Mouse (Mus musculus): ENCODE results near the gene Cbln3. TPM values are rescaled to one million over a fixed set of nuclear protein-coding genes. Genes with fewer than 3 reads are reported as not detected.

Cbln3 gene
- total RNA-seq (2021) = under 1 TPM; 0.39 to 0.76 TPM
- long read RNA-seq, experiment 1, partial matches to known transcripts = 0 of 1 reads
- long read RNA-seq, experiment 1, other reads (novel, unspliced or antisense) = 1 of 1 reads
- long read RNA-seq, experiment 2, partial matches to known transcripts = 0 of 1 reads
- long read RNA-seq, experiment 2, other reads (novel, unspliced or antisense) = 1 of 1 reads

DNA sequence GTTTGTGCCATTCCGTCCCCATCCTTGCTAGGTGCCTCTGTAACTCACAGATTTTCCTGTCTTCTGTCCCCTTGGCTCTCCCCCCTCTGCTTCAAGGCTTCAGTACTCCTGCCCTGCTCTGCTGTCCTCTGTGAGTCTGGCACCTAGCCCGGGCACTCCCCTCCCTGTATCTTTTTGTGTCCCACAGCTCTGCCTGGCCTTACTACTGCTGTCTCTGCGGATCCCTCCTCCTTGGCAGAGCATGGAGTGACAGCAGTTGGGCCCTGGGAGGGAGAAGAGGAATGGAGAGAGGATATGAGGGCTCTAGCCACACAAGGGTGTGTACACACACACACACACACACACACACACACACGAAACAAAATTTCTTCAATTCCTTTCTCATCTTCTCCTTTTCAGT, at the start of gene Cbln3:
Gene Cbln3 (minus strand): TSS at position 227 of the 400 bp plus-strand sequence.
- DNase-seq (ENCODE audit: low spot score in 2 of 2) = peak in 1 of 2 experiments; percentile 64

DNA sequence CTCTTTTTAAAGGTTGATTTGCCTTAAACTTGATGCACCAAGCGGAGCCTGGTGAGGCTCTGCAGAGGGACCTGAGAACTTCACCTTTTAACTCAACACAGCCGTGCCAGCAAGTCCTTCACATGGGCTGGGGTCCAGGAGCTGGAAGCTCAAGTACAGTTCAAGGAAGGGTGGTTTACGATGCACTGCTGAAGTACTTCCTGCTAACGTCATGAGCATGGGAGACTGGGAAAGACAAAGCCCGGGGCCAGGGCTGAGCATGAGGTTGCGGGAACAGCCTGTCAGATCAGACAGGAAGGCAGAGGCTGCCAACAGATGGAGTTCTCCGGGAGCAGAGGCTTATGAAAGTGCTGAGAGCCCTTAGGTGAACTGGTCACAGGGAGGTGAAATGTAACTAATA, 49.4 kb upstream of the Cbln3 start:
- no peak for DNase-seq (ENCODE audit: low spot score in 2 of 2)

DNA sequence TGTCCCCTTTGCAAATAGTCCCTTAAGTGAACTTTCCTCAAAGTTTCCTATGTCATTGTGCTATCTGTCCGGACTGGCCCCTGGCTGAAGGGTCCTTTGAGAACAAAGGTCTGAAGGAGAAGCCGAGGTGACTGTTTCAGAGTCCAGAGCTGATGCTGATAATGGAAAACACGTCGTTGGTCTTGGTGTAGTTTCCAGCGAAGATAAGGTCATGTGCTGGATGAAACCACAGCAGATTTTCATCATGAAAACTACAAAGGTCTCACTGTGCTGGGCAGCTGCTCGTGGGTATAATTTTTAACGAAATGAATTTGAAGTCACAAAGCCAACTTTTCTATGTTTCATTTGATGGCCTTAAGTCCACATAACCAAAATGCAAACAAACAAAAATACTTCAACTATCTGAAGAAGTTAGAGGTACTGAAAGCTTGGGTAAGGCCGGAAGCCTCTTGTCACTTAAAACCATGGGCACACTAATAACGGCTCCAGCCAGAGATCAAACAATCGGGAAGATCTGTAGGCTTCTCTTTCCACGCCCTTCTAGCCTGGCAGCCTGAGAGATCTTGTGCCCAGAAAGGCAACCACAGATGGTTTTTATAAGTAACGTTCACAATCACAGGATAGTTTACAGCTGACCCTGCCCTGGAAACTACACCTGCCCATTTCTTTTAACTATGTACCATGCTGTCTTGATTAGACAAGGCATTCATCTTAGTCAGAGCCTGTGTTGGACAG, 45.2 kb upstream of the Cbln3 start:
- no peak for DNase-seq (ENCODE audit: low spot score in 2 of 2)

DNA sequence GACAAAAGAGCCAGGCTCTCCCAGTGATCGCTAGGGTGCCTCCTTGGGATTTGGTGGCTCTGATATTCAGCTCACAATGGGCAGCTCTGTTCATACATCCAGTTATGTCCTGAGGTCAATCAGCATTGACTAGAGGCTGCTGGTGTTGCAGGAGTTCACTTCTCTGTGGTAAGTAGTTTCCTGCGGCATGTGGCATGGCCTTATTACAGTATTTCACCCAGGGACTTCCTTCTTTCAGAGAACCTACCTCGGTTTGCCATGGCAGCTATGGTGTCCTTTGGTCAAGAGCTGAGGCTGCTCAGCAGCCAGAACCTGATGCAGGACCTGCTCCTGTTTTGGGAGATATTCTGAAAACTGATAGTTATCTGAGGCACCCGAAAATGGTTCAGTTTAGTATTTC, 42.7 kb upstream of the Cbln3 start:
- no peak for DNase-seq (ENCODE audit: low spot score in 2 of 2)

DNA sequence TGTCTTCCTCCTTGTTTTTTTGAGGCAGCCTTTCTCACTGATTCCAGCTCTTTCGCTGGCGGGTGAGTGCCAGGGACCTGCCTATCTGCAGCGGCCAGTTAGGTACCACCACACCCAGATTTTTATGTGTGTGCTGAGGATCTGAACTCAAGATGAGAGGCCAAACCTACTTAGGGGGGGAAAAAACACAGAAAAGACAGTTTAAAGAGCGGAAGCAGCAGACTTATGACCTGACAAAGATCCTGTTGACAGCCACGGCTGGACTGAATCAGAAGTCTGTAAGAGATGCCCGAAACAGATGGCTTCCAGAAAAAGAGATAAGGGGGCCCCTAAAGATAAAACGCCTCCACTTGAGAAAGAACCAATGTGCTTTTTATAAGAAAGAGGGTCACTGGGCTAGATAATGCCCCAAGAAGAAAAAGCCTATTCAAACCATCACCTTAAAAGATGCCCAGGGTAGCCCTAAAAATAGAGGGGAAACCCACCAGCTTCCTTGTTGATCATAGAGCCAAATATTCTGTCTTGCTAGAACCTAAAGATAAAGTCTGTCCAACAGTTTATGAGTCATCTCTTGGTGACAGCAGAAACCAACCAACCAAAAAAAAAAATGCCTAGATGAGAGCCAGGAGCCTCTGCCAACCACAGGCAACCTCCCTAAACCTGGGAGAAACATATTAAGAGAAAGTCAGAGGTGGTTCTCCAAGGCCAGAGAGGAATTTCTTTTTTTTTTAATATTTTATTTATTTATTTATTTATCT, 38.5 kb upstream of the Cbln3 start:
- DNase-seq (ENCODE audit: low spot score in 2 of 2) = no peak

DNA sequence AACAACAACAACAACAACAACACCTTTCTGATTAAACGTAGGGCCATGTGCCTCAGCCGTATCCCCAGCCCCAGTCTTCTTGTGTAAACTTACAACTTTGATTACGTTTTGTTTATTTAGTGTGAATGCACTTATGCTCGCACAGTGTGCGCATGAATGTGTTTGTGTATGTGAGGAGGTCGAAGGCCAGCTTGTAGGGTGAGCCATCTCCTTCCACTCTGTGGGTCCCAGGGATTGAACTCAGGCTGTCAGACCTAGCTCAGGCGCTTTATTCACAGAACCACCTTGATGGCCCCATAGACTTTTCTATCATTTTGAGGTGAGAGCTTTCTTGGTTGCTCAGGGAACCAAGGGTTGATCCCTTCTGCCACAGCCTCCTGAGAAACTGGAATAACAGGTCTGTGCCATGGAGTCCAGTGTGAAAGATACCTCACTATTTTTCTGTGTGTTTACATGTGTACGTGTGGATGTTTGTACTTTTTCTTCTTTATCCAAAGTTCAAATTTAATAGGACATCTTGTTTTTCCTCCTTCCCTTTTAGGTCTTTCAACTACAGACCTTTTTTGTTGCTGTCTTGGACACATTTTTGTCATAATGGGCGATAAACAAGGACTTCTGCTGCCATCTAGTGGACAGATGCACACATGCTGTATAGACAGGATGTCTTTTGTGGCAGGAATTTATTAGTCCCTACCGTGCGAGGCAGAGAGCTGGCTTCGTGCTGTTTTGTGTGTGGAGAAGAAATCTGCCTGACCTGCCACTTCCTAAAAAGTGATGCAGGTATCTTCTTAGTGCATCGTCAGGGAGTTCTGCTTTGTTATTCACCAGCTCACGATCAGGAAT, 34.3 kb upstream of the Cbln3 start:
- DNase-seq (ENCODE audit: low spot score in 2 of 2) = peak in 1 of 2 experiments; percentile 43

DNA sequence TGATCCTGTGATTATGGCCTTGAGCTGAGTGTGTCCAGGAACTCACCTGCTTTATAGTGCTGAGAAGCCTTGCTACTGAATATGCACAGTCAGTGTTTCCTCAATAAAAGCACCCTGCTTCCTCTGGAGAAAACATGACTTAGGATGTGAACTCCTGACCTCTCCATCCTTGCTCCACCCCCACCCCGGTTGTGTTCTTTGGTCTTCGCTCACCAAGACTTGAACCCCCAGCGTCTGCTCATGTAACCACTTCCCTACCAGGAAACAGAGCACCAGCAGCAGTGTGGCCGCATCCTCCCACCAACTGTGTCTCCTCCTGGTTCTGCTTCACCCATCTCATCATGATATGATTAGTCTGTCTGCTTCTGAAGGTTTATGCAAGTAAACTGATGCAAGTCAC, 29.2 kb upstream of the Cbln3 start:
- DNase-seq (ENCODE audit: low spot score in 2 of 2) = no peak

DNA sequence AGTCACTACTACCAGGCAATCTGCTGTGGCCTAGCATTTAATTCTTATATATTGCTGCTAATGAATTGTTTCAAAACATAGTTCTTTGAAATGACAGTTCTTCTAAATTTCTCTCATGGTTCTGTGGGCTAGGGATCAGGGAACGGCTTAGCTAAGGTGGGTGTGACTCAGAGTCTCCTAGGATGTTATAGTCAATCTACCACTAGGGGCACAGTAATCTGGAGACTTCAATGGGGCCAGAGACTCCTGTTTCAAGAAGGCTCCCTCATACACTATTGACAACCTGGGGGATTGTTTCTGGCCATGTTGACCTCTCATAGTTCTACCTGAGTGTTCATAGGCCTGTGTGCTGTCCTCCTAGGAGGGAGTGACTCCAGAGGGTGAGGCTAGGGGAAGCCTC, 21.3 kb upstream of the Cbln3 start:
- no peak for DNase-seq (ENCODE audit: low spot score in 2 of 2)

DNA sequence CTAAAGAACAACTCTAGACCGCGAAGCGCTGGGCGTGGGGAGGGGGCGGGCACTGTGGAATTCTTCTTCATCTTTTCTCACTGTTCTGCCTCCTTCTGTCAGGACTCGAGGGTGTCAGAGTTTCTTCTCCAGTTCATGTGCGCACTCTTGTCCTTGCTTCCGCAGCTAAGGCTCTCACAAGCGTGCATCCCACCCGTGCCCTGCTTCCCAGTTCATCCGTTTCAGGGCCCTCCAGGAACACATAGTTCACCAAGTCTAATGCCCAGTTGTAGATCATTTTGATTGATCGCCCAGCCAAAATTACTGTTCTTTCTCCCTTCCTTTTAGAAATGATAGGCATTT, 16.2 kb upstream of the Cbln3 start:
- no peak for DNase-seq (ENCODE audit: low spot score in 2 of 2)

DNA sequence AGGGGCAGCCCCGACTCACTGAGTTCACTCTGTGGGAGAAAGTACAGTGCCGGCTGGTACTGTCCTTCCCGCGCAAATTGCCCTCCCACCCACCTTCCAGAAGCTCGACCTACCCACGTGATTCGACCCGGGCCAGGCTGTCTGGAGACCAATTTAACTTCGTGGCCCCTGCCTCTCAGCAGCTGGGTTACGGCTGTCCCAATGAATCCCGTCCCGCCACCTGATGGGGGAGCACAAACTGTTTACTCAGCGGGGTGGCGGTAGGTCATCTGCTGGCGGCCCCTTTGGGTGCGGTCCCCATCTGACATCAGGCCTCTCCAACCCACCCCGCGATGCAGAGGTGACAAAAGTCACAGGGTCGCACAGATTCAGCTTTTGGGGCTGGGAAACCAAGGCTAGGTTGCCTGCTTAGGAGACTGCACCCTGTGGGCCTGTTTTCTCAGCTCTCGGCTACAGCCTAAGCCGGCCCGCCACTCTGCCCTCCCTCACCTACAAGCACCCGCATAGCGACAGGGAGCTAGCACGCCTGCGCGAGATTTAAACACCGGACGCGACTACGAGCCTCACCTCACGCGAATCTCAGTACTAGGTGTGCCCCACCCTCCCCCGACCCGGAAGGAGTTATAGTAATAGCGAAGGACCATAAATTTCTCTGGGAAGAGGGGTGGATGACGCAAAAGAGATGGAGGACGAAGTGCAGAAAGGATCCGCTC, 15.7 kb upstream of the Cbln3 start, which contains the start of gene Sdr39u1:
Gene Sdr39u1 (minus strand): TSS at position 593 of the 713 bp plus-strand sequence.
- DNase-seq (ENCODE audit: low spot score in 2 of 2) = peak; percentile 55 to 73

DNA sequence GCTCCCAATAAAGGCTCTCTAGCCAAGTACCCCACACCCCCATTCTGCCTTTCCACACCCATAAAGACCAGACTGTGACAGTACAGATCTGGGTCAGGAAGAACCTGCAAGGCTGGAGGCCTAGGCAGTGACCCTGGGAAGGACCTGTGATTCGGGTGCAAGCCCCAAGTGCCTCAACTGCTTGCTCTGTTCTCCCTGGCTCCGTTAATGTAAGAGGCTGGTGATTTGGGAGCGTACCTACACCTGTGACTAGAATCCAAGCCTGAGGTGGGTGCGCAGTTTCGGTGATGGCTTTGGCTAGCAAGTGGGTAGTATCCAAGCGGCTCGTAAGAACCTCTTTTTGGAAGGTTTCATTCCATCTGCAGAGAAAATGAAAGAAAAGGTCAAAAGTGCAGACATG, 14.8 kb upstream of the Cbln3 start:
- DNase-seq (ENCODE audit: low spot score in 2 of 2) = no peak

DNA sequence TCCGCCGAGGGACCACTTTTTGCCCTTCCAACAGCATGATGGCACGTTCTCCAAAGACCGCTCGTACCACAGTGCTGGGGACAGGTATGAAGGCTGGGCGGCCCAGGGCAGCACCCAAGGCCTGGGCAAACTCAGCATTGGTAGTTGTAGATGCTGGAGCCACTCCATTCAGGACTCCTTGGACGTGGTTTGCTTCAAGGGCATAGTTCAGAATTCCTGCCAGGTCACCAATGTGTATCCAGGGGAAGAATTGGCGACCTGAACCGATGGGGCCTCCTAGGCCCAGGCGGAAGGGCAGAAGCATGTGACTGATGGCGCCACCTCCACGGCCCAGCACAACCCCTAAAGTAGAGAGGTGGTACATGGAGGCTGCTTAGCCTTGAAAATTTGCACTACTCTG, 13.5 kb upstream of the Cbln3 start:
- DNase-seq (ENCODE audit: low spot score in 2 of 2) = no peak

DNA sequence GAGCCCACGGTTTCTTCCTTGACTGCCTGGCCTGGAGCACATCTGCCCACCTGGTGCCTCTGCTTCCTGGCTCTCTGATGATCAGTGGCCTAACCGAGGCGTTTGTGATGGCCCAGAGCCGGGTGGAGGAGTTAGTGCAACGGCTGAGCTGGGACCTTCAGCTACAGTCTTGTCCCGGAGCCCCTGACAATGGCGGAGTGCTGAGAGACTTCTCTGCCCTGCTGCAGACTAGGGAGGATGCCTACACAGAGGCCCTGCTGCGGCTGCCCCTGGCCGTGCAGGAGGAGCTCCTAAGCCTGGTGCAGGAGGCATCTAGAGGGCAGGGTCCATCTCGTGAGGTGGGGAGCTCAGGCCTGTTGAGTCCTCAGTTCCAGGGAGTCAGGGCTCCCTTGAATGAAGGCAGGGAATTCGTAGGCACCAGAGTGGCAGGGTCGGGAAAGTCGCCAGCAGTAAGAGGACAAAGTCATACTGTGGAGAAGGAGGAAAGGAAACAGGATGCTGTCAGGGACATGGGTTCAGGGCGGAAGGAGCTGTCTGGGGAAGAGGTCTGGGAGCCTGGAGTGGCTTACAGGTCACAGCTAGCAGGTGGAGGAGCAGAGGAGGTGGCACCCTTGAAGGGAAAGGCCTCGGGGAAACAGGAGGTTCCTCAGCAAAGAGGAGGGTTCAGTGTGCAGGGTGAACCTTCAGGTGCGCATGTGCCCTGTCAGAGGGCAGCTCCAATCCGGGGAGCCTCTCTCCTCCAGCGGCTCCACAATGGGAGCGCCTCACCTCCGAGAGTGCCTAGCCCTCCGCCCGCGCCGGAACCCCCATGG, 2.6 kb upstream of the Cbln3 start:
- no peak for DNase-seq (ENCODE audit: low spot score in 2 of 2)

DNA sequence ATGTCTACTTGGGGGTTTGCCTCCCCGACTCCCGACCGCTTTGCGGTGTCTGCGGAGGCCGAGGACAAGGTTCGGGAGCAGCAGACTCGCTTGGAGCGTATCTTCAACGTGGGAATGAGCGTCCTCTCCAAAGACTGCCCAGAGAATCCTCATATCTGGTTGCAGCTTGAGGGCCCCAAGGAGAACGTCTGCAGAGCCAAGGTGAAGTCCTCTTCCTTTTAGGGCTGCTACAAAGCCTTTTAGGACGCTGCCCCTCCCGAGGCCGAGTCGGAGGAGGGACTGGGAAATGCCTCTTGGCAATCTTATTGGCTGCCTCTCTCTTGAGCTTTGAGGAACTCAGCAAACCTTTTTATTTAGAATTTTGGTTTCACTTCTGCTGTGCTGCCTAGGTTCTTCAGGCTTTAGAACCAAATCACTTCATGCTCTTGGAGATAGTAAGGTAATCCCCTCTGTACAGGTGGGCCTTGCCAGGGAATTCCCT, 1.6 kb upstream of the Cbln3 start:
- DNase-seq (ENCODE audit: low spot score in 2 of 2) = no peak

DNA sequence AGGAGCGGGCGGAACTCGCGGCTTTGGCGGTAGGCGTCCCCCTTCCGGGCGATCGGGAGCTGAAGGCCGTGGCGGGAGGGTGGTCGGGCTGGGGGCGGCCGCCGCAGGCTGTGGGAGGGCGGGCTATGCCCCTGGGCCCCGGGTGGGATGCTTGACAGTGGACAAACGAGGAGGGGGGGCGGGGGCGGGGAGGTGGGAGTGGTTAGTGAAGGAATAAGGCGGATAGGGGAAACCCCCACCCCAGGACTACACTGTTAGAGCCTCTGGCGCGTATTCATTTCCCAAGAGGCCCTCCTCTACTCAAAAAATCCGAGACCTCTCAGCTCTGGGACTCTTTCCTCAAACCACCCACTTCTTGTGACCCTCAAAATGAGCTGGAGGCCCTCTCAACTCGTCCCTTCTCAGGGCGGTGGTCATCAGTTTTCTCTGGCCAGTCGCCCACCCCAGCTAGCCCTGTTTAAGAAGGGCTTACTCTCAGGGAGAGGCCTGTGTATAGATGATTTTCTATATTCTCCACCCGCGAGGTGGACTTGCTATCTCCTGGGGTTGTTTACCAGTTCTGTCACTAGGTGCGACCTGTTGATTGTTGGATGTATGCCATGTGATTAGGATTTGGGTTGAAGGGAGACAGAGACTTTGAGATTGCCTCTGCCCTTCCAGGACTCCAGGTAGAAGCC, 1.1 kb upstream of the Cbln3 start:
- DNase-seq (ENCODE audit: low spot score in 2 of 2) = no peak

DNA sequence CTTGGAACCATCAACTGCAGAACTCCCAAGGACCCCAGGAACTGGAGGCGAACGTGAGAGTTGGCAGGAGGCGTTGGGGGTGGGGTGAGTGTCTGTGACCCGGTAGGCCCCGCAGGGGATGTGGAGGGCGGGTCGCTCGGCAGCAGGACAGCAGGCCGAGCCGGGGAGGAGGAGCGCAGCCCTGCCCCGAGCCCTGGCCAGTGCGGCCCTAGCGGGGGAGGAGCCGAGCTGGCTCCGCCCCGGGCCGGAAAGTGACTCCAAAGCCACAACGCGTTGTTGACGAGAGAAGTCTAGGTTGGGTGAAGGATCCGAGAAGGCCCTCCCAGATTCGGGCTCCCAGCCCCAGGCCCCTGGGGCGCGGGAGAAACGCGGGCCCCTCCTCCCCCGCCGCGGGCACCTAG, 521 bp upstream of the Cbln3 start, which contains the start of gene Khnyn:
Gene Khnyn (plus strand): TSS at position 235 of the 401 bp plus-strand sequence.
- DNase-seq (ENCODE audit: low spot score in 2 of 2) = peak; percentile 76 to 85

DNA sequence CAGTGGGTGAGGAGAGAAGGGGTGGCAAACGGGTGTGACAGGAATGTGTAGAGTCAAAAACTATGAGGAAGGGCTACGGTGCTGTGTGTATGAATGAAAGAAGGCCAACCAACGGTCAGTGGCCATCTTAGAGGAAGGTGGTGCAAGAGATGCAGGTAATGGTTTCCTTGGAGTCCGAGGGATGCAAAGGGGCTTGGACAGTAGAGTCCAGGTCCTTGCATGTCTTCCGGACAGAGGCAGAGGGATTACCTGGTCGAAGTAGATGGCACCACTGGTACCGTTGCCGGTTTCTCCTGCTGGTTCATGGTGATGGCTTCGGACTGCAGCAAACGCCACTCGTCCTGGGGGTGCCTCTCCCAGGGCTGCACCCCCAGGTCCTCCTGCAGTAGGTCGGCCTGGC, 529 bp downstream of the Cbln3 start:
- no peak for DNase-seq (ENCODE audit: low spot score in 2 of 2)

DNA sequence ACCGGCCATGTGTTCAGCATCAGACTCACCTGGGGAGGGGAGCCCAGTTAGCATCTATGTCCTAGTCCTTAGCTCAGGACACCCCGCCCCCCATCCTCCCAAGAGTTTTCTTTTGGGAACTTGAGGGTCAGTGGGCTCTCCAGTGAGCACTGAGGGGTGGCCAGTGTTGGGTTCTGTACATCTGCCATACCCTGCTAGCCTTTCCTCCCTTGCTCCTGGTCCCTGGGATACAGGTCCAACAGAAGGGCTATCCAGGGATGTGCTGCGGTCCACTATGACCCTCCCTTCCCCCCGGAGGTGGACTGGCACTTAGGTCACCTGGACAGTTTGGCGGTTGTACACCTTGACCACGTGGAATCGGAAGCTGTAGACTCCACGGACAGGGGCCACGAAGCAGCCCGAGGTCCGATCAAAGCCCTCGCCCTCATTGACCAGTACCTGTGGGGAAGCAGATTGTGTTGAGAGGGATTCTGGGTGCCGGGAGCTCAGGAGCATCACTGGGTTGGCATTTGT, 987 bp downstream of the Cbln3 start:
- no peak for DNase-seq (ENCODE audit: low spot score in 2 of 2)

DNA sequence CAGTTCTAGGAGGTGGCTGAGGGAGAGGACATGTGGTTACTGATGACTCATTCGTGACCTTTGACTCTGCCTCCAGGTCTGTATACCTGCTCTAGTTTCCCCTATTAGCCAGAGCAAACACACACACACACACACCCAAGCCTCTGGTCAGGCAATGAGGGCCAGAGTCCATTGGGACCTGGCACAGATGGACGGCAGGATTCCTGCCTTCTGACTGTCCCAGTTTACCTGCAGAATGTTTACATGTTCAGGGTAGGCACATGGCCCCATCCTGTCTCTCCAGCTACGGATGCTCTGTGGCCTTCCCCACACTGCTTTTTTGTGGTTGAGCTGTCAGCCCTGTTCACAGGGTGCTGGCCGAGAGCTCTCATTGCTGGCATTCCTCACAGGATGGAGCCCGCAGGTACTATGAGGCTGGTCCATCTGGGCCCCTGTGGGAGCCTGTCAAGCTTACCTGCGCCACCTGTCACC, 2.0 kb downstream of the Cbln3 start:
- no peak for DNase-seq (ENCODE audit: low spot score in 2 of 2)
